Mouse (Mus musculus) liver, adult 10 weeks (tissue): Measurements from ENCODE around the gene Nab1. TPM values are rescaled to one million over a fixed set of nuclear protein-coding genes. Genes with fewer than 3 reads are reported as not detected.

Source experiments
- polyA plus RNA-seq: library from polyadenylated mRNA; stranded (reverse); fragments of 350-450 nt; fragmentation: Illumina TruSeq; extraction: RNeasy Lipid Tissue Mini Kit (QIAGEN cat#74804); gene quantifications from one replicate; pipeline ENCODE4 v1.2.3, GENCODE M21; 2014; ENCODE audit warnings: low read depth, low replicate concordance

The Nab1 gene
- polyA plus RNA-seq: 92.6 TPM

DNA sequence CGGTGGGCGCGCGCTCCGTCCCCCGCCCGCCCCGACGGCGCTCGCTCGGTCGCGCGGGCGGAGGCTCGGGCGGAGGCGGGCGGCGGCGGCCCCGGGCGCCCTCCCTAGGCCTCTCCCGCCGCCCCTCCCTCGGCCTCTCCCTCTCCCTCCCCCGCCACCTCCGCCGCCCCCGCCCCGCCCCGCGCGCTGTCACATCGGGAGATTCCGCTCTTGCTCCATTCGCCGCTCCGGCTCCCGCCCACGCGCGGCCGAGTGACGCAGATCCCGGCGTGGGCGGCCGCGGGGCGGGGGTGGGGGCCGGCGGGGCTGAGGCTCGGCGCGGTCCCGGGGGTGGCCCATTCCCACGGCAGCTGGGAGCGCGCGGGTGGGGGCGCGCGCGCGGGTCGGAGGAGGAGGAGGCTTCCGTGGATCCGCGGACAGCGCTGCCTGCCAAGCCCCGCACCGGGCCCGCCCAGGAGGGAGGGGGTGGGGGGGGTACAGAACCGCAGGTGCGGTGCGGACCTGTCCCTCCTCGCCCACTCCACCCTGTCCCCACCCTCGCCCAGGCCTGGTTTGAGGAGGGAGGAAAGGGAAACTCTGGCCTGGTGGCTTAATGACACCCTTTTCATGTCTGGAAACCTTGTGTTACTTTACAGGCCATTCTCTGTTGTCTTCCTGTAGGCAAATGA, at the start of gene Nab1:
Gene Nab1 (minus strand): TSS at position 366 of the 668 bp plus-strand sequence.

Other genes with a start within 250 kb of the Nab1 start
- gene Nemp2, start 130.0 kb upstream of the Nab1 start, polyA plus RNA-seq: 0.56 TPM
- 7.4 TPM for gene Mfsd6, start 226.8 kb upstream of the Nab1 start, polyA plus RNA-seq